Mouse (Mus musculus) adrenal gland, adult (tissue): Measurements from ENCODE around the gene Tmem50a.
"Not testable (repeated sequence)": the region's sequence is repeated elsewhere in the genome, so short reads cannot be mapped to it uniquely, and the experiment has no call there.

Source experiments
- DNase-seq, 2 experiments: peaks; one replicate each; pipeline ENCODE4 v3.0.0; 2022 to 2023; ENCODE audit warnings: low spot score in 1 of 2; ENCODE audit not compliant: inconsistent age in 2 of 2

The Tmem50a gene

GRCm38 (mm10) chr4:134923258-134924018 lies 8.6 kb upstream of the Tmem50a start, which contains the start of gene Rsrp1:
TSS of gene Rsrp1 (plus strand) at chr4:134923592.
- DNase-seq, result peak; percentile 98 to 99

GRCm38 (mm10) chr4:134922925-134923244 lies 8.1 kb upstream of the Tmem50a start:
- peak; percentile 85 to 95 for DNase-seq

- DNase-seq, result peak in 1 of 2 experiments; percentile 52
Measured at GRCm38 (mm10) chr4:134922111-134922924, 7.5 kb upstream of the Tmem50a start.

GRCm38 (mm10) chr4:134921703-134922102 lies 6.9 kb upstream of the Tmem50a start:
- peak in 1 of 2 experiments; percentile 60 for DNase-seq

- DNase-seq, result no peak
Measured at GRCm38 (mm10) chr4:134920631-134921030, 5.8 kb upstream of the Tmem50a start.

GRCm38 (mm10) chr4:134919733-134920540 lies 5.1 kb upstream of the Tmem50a start:
- peak in 1 of 2 experiments; percentile 55 for DNase-seq

GRCm38 (mm10) chr4:134918381-134918780 lies 3.6 kb upstream of the Tmem50a start:
- peak; percentile 68 to 88 for DNase-seq

GRCm38 (mm10) chr4:134917194-134917593 lies 2.4 kb upstream of the Tmem50a start:
- DNase-seq, result no peak

- DNase-seq, result peak; percentile 38 to 44
Measured at GRCm38 (mm10) chr4:134915223-134916050, 613 bp upstream of the Tmem50a start.

GRCm38 (mm10) chr4:134914122-134914863 lies 531 bp downstream of the Tmem50a start:
- no peak for DNase-seq

GRCm38 (mm10) chr4:134913413-134913812 lies 1.4 kb downstream of the Tmem50a start:
- peak; percentile 77 to 90 for DNase-seq

- DNase-seq, result not testable (repeated sequence)
Measured at GRCm38 (mm10) chr4:134911406-134911805, 3.4 kb downstream of the Tmem50a start.

GRCm38 (mm10) chr4:134903046-134903445 lies 11.8 kb downstream of the Tmem50a start:
- DNase-seq, result peak; percentile 62 to 90

- DNase-seq, result no peak
Measured at GRCm38 (mm10) chr4:134901126-134901525, 13.7 kb downstream of the Tmem50a start.

- peak; percentile 75 to 93 for DNase-seq
Measured at GRCm38 (mm10) chr4:134897256-134897655, 17.6 kb downstream of the Tmem50a start.

GRCm38 (mm10) chr4:134892096-134892495 lies 22.7 kb downstream of the Tmem50a start:
- DNase-seq, result peak; percentile 65 to 86

GRCm38 (mm10) chr4:134884364-134884763 lies 30.5 kb downstream of the Tmem50a start:
- no peak for DNase-seq

GRCm38 (mm10) chr4:134883808-134884207 lies 31.0 kb downstream of the Tmem50a start:
- no peak for DNase-seq

- DNase-seq, result peak; percentile 43 to 72
Measured at GRCm38 (mm10) chr4:134883266-134883665, 31.6 kb downstream of the Tmem50a start.

- DNase-seq, result no peak
Measured at GRCm38 (mm10) chr4:134880041-134880440, 34.8 kb downstream of the Tmem50a start.
